Mouse (Mus musculus) induced T-regulatory cell, adult 2 months (primary cell): Measurements from ENCODE around the gene Ush1g.

Experiments used
- DNase-seq: peaks from one replicate; pipeline ENCODE4 v3.0.0-alpha.2; 2012; ENCODE audit warnings: low read depth

Gene Ush1g

DNA sequence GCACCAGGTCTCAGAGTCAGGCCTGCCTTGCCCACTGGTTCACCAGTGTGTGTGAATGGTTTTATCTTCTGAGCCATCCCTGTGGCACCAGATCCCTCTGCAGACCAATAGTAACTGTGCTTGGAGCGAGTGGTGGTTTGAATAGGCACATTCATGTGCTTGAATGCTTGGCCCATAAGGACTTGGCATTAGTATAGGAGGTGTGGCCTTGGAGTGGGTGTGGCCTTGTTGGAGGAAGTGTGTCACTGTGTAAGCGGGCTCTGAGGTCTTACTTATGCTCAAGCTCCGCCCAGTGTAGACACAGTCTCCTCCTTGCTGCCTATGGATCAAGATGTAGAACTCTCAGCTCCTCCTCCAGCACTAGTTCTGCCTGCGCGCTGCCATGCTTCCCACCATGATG lies 34.5 kb downstream of the Ush1g start:
- DNase-seq: no peak

DNA sequence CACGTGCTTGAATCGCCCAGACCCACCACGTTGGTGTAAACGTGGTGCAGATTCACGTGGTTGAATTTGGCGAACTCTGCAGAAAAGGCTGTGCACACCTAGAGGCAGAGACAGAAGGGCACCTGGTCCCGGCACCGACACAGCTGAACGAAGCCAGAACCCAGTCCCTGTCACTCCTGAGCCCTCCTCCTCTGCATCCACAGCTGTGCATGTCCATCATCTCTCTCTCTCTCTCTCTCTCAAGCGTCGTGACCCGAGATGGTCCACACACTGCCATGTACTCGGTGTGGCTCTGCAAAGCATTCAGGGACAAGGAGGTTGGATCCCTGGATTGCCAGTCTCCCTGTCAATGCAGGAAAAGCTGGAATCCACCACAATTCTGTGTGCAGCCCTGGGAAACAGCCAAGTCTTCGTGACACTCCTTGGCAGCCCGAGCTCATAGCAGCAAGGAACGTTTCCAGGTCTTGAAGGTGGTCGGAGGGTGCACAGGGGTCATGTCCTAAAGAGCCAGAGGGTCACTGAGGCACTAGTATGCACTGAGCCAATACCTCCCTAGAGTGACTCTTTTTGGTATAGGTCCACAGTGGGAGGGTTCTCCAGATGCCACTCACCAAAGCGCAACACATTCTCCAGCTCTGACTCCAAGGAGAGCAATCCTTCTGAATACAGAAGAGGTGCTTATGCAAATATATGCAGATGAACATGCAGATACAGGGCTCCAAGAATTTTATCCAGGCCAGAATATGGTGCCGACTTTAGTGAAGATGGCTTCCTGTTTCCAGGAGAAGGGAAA lies 35.4 kb downstream of the Ush1g start:
- no peak for DNase-seq

DNA sequence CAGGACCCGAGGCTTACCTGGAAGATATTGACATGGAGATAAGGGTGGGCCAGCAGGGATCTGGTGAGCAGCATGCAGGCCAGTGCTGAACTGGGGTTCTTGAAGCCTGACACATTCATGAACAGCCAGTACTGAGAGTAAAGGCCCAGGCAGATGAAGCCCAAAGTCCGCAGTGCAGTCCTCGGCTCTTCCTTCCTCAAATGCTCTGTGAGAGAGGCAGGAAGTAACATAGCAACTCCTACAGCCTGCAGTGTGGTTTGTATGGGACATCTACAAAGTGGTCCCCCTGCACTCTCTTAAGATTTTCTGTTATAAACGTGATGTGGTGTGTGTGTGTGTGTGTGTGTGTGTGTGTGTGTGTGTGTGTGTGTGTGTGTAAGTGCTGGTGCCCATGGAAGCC lies 36.6 kb downstream of the Ush1g start:
- no peak for DNase-seq

DNA sequence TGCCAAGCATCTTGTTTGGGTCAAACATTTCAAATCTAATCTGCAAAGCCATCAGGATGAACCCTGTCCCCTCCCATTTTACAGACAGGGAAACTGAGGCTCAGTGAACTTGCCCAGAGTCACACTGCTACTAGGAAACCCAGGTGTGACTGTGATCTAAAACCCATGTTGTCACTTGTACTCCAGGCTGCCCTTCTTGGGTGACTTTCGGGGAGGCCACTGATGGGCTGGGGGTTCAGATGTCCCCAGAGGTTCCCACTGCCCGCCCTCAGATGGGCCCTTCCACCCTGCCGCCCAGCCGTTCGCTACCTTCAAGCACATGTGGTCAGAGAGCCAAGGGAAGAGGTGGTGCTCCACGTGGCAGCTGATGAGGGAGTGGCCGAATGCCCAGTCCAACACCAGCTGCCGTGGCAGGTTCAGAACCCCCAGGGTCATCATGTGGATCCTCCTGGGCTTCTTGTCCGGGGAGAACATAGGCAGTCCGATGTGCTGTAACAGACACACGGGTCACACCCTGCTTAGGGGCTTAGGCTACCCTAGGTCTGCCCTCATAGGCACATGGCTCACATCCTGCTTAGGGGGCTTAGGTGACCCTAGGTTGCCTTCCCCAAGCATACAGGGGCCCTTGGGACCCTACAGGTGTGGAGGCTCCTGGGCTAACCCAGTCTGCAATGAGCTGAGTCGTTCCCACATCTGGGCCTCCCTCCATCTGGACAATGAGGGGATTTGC lies 37.8 kb downstream of the Ush1g start:
- DNase-seq: no peak

DNA sequence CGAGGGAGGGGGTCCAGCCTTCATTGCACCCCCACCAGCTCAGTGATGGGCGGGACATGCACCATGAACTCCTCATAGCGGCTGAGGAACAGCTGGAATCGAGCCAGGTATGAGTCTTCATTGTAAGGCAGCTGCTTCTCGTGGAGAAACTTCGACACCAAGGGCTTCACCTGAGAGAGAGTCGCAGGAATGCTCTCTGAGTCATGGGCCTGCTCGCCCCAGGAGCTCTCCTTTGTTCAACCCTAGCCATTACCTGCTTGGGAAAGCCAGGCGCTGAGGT lies 38.4 kb downstream of the Ush1g start:
- no peak for DNase-seq

DNA sequence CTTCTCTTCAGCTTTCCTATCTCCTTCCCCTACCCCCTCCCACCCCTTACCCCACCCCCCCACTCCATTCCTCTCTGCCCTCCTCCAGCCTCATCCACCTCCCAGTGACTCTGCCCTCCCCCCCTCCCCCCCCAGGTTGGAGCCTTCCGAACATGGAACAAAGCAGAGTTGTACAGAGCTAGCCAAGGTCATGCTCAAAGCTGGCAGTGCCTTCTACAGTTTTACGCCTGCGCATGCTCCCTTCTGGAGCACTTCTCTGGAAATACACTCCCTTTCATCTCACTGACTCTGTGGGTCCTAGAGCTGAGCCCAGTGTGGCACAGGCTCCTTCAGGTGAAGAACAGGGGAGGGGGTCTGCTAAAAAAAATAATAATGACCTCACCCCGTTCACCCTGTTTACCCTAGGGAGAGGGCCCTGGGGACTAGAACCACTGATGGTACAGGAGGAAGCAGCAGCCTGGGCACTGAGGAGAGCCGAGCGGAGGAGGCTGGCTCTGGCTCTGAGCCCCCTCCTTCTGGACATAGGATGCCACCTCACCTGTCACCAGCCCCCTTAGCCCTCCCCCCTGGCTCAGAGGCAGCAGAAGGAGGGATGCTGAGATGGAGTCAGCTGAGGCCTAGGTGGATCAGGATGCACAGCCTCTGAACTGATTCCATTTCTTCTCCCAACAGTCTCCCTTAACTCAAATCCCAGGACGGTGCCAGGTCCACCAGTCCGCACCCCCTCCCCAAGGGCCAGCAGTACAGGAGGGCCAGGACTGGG lies 38.9 kb downstream of the Ush1g start:
- DNase-seq: no peak

DNA sequence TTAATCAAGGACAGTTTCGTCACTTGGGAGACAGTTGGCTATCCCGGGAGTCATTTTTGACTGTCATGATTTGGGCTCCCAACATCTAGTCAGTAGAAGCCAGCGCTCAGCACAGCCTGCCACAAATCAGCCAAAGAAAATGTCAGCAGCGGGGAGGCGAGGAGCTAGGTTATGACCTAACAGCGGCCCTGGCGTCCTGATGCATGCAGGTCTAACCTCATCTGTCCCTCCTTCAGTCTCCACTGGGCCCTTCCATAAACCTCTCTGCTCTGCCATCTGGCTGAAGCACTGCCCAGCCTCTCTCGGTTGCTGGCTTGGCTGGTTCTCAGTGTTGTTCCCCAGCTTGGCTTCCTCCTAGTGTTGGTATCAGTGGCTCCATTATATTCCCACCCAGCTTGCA lies 39.5 kb downstream of the Ush1g start:
- no peak for DNase-seq

DNA sequence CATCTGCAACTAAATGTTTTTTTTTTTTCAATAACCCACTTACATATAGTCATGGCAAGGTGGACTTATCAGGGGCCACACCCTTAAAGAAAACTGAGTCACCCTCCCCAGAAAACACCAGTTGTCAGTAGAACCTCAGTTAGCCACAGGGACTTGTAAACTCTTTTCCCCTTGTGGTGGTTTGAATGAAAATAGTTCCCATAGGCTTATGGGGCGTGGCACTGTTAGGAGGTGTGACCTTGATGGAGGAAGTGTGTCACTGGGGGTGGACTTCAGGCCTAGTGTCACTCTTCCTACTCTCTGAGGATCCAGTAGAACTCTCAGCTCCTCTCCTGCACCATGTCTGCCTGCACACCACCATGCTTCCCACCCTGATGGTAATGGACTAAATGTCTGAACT lies 42.1 kb downstream of the Ush1g start:
- DNase-seq: peak; percentile 37

DNA sequence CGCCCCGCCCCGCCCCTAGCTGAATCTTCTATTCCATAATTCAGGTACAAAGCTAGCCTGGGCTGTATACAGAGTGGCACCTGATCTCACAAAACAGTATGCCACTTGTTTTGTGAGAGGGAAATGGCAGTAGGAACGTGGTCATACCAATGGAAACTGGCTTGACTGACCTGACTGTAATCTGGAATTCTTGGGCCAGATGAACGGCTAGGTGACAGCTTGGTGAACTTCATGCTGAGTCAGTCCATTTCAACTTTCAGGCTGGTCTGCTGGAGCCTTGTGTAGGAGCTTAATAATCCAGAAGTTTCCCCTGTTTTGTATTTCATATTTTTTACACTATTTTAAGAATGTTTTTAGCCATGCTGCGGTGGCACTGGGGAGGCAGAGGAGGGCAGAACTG lies 43.7 kb downstream of the Ush1g start:
- DNase-seq: no peak

DNA sequence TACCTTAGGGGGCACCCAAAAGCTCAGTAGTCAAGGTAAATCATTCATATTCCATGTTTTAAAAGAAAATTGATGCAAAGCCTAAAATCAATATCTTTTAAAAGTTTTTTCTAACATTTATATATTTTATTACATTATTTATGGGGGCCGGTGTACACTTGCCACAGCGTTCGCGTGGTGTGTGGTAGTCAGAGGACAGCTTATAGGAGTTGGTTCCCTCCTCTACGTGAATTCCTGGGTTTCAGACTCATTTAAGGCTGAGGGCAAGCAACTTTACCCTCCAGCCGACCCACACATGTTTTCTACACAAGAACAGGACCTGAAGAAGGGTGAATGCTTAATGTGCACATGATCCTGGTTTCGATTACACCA lies 44.3 kb downstream of the Ush1g start:
- DNase-seq: no peak

DNA sequence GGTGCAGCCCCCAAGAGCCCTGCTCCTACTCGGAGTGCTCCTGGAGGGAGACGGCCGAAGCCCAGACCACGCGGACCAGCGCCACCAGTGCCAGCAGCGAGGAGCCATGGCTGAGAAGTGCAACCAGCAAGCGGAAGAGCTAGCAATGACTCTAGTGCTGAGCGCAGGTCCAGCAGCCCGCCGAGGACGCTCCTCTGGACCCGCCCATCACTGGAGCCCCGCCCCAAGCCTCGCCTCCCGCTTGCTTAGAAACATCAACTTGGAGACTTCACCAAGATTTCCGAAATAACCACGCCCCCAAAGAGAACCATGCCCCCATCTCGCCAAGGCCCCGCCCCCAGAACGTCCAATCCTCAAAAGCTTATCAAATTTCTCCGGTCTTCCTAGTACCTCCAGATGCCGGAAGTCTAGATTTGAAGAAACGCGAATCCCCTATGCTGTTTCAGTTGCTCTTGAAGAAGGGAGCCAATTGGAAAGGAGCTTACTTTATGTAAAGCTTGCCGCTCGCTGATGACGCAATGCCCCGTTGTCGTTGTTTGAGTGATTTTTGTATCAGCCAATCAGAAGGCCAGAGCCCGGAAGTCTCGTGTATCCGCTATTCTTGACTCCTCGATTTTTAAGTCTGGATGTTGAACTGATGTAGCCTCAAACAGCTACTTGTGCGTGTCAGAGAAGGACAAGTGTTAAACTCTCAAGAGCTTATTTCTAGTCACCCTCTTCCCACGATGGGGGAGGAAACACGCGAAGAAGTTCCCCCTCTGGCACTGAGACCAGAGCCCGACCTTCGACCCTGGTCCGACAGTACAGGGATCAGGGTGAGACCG lies 44.8 kb downstream of the Ush1g start, which contains the start of gene Fdxr:
Gene Fdxr, minus strand, starts transcription at position 271 of the 824 bp plus-strand sequence.
- peak; percentile 100 for DNase-seq

DNA sequence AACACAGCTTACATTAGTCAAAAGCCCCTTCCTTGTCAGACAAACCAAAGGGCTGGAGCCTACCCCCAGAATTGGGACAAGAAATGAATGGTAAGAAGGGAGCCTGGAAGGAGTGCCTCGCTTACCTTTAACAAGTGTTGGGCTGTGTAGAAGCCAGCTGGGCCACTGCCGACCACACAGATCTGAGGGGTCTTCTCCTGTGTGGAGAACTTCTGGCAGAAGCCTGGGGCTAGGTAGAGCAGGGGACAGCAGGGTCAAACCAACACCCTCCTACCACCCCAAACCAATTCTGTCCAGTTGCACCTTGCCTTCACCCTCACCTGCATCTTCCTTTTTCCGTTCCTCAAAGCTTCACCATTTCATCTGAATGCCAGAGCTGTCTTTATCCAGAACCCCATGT lies 45.9 kb downstream of the Ush1g start:
- peak; percentile 33 for DNase-seq

DNA sequence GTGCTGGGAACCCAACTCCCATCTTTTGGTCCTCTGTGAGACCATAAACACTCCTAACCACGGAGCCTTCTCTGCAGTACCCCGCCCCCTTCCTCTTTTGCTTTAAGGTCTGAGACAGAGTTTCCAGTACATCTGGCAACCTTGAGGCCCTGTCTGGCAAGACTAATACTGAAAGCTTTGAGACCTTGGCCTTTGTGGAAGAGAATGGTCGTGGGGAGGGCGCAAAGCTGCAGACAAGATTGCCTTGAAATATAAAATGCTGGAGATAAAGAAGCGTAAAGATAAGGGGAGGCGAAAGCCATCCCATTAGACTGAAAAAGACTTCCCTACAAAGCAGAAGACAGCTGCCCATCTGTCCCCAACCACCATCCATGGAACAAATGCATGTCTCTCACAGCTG lies 46.3 kb downstream of the Ush1g start:
- DNase-seq: peak; percentile 52

DNA sequence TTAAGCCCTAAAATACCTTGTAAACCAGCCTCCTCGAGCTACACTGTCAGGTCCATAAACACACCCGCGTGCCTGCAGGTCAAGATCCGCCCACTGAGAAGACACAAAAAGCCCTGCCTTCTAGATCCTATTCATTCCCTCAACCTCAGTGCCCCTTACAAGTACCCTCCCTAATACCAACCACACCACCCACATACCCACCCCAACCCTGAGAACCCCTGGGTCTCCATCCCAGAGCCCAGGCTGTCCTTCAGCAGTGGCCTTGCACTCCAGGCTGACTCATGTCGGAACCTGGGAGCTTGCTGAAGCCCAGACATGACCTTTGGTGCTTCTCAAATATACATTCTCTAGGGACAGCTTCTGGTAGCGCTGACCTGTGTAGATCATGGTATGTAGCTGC lies 47.1 kb downstream of the Ush1g start:
- DNase-seq: no peak

DNA sequence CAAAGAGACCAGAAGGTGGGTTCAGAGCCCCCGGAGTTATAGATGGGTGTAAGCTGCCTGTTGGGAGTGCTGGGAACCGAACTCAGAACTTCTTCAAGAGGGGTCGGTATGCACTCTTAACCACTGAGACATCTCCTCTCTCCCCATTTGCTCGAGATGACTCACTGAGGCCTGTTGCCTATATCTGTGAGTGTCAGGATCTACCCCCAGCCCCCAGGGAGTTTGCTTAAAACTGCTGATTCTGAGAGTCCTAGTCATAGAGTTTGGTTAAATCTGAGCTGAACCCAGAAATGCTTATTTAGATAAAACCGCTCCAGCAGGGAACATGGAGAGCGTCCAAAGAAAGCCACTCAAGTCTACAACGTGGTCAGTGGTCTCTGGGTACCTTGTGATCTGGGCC lies 47.7 kb downstream of the Ush1g start:
- DNase-seq: no peak

DNA sequence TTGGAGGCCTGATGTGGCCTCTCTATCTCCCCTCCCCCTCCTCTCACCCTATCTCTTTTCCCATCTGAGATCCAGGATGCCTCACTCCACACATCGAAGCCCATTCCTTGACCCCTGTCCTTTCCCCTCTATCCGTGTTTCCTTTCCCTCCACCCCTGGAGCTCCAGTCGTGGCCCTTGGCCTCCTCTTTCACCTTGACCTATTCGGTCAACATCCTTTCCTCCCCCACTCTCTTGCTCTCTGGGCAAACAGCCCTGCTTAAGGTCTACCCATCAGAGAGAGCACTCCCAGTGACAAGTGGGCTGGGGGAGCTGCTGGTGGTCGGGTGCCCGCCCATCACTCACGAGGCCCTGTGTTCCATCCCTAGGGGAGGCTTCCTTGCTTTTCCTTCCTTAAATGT lies 48.1 kb downstream of the Ush1g start:
- no peak for DNase-seq

DNA sequence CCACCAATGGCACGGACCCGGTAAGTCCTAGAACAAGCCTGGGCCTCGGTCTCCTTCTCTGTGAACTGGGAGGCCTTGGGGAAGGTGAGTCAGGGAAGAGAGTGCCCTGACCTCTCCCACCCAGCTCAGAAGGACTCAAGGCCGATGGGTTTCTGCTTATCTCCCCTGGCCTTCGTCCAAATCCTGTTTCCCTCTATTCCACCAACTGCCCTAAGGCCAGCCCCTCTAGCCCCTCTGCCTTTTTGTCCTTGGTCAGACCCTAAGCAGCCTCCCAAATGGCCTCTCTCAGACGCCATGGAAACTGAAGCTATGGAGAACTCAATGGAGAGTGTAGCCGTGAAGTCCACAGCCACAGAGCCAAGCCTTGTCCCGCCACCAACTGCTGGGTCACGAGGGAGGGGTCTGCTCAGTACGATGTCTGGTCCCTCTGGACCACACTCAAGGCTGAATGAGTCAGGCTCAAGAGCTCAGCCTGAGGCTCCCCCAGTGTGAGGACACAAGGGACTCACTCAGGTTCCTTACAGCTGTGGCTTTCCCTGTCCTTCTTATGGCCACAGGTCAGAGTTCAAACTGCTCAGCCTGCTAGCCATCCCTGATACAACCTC lies 48.8 kb downstream of the Ush1g start:
- no peak for DNase-seq

DNA sequence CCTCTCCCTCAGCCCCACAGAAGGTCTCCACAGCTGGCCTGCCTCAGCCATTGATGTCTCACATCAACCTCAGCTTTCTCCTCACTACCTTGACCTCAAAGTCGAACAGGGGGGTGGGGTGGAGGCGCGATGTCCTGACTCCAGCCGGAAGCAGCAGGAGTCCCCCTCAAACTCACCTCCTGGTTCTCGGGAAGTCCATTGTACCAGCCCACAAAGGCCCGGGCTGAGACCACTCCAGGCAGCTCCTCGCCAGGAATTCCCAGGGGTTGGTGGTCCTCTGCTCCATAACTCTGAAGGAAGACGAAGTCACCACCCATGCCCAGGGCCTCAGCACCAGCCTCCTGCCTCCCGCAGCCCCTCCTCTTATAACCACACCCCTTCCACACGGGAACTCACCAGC lies 50.4 kb downstream of the Ush1g start:
- no peak for DNase-seq

DNA sequence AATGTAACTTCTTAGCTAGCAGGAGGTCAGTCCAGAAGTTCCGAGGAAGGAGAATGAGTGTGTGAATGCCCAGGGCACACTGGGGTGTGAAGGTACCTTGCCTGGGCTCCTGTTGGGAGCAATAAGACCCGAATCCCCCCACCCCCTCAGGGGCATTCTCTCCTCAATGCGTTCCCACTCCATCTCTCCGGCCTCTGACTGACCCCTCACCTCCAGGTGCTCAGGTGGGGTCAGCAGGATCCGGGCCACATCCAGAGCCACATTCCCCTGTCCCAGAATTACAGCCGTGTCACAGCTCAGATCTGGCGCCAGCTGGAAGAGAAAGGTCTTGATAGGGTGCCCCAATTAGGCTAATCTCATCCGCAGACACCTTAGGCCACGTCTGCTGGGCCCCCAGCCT lies 50.8 kb downstream of the Ush1g start:
- no peak for DNase-seq

DNA sequence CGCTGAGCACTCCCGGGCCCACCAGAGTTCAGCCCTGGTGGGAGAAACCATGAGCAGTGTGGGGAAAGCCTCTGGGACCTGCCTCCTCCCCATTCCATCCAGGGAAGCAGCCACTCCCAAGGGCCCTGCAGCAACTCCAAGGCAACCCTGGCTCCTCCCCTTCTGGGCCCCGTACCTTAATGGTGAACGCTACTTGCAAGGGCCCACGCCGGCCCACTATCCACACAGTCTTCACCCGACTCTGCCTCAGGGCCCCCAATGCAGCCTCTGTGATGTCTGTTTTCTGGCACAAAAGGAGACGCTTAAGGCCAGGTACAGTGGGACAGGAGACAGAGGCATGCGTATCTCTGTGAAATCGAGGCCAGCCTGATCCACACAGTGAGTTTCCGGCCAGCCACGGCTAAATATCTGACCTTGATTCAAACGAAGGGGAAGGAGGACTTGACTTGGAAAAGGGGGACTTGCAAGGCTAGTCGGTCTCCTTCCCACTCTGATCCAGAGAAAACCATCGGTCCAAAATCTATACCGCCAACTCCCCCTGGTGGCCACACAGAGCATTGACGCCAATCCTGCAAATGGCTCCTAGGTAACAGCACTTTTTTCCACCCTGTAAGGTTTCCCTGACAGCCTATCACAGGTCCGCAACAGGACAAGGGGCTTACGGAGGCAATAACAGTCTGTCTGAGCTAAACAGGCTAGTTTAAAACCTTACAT lies 51.5 kb downstream of the Ush1g start:
- peak; percentile 79 for DNase-seq
